Mouse (Mus musculus) inflammation-experienced regulatory T-cells (primary cell): ENCODE data around the gene Moap1. TPM values are rescaled to one million over a fixed set of nuclear protein-coding genes. Genes with fewer than 3 reads are reported as not detected.

Experiments
- polyA plus RNA-seq, 2 experiments: library from polyadenylated mRNA; unstranded; fragments of 100-300 nt; shearing (Covaris generic); gene quantifications; one replicate each; pipeline ENCODE4 v1.2.1; 2017

Moap1 gene
- polyA plus RNA-seq = 1 to 10 TPM; 5.6 to 7.7 TPM

DNA sequence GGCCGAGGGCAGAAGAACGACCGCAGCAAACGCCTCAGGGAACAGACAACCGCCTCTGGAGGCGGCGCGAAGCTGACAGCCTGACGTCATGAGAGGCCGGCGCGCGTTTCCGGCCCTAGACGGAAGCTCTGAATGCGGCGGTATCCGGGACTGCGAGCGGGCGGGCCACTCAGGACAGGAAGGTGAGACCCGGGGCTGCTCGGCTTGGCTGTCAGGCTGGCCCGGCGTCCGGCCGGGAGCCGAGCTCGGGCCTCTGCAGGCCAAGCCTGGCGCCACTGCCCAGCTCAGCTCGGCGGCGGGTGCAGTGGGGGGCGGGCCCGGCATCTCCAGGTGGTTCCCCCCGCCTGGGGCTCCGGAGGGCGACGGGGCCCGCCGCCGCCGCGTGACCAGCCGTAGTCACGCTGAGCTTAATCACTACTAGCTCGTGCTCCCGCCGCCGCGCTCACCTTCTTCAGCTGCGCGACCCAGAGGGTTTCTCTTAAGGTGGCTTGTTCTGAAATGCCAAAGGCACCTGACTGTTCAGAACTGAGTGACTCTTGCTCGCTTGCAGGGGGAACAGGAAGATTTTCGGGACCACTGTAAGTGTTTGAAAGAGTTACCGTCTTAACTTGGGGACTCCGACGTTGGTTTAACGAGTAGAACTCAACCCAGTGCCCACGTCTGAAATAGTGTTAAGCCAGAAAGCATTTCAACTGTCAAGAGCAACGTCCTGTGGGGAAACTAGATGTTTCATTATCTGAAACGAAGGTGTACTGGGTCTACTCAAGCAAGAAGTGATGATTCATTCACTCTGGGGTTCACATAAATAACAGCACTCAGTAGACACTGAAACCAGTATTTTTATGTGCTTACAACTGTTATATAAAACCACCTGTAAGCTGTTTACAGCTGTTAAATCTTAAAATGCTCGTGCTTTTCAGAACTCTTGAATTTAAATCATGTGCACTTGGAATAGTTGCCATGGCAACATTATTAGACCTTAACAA is at the start of gene Moap1, which contains the start of gene Tmem251:
TSS of gene Moap1 (minus strand) at position 73 of the 986 bp plus-strand sequence.
TSS of gene Tmem251 (plus strand) at position 174 of the 986 bp plus-strand sequence.

DNA sequence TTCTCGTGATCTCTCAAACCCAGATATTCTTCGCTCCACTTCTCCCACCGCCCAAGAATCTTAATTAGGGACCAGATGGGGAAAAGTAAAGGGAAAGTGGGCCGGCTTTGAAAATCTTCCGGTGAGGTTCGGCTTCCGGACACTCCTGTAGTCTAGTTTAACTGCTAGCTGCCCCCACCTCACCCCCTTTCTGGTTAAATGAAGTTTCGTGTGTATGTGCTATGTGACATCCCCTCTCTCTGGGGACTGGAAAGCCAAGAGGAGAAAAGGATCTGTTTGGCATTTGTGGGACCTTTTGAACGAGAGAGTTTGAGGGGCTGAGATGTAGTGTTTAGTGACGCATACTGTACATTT is 14.9 kb upstream of the Moap1 start, which contains the start of gene Gm20604:
TSS of gene Gm20604 (minus strand) at position 270 of the 354 bp plus-strand sequence.

DNA sequence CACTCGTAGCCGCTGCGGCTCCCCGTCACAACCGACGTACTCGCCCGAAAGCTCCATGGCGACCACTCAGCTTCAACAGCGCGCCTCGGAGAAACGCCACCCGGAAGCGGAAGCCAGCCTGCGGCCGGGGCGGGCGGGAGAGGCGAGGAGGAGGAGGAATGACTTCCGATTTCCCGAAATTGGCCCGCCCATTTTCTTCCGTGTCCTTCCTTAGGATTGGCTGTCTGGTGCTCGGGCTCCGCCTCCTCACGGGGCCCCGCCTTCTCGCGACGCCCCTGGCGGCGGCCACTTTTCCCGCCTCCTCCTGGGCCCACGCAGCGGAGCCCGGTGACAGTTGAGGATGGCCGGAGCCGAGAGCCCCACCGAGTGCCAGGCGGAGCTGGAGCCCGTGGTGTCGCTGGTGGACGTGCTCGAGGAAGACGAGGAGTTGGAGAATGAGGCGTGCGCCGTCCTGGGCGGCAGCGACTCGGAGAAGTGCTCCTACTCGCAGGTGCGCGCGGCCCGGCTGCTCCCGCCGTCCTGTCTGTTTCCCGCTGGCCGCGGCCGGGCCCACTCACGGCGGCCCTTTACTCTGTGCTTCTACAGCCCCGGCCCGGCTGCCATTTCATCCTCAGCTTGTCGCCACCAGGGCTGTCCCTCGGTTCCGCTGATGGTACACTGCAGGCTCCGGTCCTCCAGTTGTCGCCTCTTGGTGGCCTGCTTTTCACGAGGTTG is 14.4 kb upstream of the Moap1 start, which contains the start of the genes Gm28051, Gon7 and Ubr7:
TSS of gene Gm28051 (minus strand) at position 77 of the 714 bp plus-strand sequence.
TSS of gene Gon7 (minus strand) at position 115 of the 714 bp plus-strand sequence.
TSS of gene Ubr7 (plus strand) at position 279 of the 714 bp plus-strand sequence.

DNA sequence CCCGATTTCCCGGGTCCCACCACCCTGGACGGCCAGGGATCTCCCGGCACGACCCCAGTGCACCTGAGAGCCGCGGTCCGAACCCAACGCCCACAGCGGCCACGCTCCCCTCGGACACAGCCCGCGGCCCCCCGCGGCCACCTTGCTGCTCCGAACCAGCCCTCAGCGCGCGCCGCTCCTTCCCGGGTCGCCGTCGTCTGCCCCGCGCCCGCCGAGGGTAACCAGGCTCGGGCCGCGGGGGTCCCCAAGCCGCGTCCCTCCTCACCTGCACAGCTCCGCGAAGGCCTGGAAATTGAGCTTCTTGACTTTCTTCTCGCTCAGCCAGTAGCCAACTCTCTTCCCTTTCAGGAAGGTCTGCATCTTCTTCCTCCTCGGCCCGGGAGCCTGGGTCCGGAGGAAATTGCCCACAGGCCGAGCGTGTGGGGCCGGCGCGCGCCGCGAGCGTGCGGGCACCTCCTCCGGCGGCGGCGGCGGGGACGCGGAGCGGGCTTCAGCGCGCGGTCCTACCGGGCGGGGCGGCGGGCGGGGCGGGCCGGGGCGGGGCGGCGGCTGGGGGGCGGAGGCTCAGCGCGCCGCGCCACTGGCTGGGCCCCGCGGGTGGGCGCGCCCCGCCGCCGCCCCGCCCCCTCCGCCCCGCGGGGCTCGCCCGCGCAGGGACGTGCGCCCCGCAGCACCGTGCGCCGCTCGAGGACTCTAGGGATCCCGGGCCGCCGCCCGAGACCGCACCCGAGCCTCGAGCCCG is 38.8 kb downstream of the Moap1 start, which contains the start of gene Itpk1:
TSS of gene Itpk1 (minus strand) at position 474 of the 742 bp plus-strand sequence.

Other genes with a start within 250 kb of the Moap1 start
- gene Chga, start 188.7 kb downstream of the Moap1 start, polyA plus RNA-seq = under 1 TPM in 1 of 2 experiments, not detected in 1; 0.64 TPM
- gene Itpk1, start 38.7 kb downstream of the Moap1 start, polyA plus RNA-seq = 10 to 100 TPM; 52.8 to 54.7 TPM
- gene Tmem251, start 101 bp upstream of the Moap1 start, polyA plus RNA-seq = 10 to 100 TPM; 19.1 to 20.0 TPM
- gene Gm28051, start 14.1 kb upstream of the Moap1 start, polyA plus RNA-seq = not detected
- gene Gon7, start 14.1 kb upstream of the Moap1 start, polyA plus RNA-seq = 10 to 100 TPM; 19.9 to 32.4 TPM
- 10 to 100 TPM; 28.1 to 35.4 TPM for gene Ubr7, start 14.3 kb upstream of the Moap1 start, polyA plus RNA-seq
- 10 to 100 TPM in 1 of 2 experiments, 1 to 10 TPM in 1; 7.6 to 12.1 TPM for gene Gm20604, start 15.0 kb upstream of the Moap1 start, polyA plus RNA-seq
- gene Btbd7, start 134.8 kb upstream of the Moap1 start, polyA plus RNA-seq = 10 to 100 TPM; 14.6 to 16.3 TPM
- 1 to 10 TPM in 1 of 2 experiments, not detected in 1; 1.3 TPM for gene Cox8c, start 155.7 kb upstream of the Moap1 start, polyA plus RNA-seq
- 1 to 10 TPM in 1 of 2 experiments, under 1 TPM in 1; 0.66 to 1.4 TPM for gene Unc79, start 205.2 kb upstream of the Moap1 start, polyA plus RNA-seq